Mouse (Mus musculus): ENCODE data around the gene Rai1.

DNA sequence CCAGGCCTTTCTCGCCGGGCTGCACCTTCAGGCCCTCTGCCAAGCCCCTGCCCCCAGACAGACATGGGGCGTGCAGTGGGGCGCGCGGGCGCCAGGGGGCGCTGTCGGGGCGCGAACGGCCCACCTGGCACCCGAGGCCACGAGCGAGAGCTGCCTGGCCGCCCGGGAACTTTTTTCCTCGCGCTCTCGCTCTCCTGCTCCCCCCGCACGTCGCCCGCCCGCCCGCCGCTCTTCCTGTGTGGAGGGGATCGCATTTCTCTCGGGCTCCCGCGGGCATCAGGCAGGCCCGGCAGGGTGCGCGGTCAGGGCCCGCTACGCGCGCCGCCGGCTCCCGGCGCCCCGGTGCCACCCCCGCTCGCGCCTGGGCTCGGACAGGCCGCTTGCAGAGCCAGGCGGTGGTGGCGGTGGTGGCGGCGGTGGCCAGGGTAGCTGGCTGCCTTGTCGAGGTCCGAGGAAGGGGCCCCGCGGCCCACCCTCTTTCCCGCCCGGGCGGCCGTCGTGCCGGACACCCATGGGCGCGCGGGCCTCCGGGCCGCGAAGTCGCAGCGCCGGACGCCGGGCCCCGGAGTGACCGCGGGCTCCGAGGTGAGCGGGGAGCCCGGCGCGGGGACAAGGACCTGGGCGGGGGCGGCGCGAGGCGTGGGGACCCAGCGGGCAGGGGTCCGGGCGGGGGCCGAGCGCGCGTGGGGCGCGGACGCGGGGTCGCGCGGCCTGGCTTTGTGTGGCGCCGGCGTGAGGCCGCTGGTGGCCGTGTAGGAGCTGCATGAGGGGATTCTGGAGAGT lies at the start of gene Rai1:
- TF ChIP-seq CTCF (IDR thresholded peaks at IDR 0.05; ENCODE audit: low read depth) (peak; percentile 88), EP300 (optimal IDR thresholded peaks at IDR 0.05) (no peak)
